Mouse (Mus musculus): Measurements from ENCODE around the gene Gtf2e1. TPM values are rescaled to one million over a fixed set of nuclear protein-coding genes. Genes with fewer than 3 reads are reported as not detected.

The Gtf2e1 gene
- polyA plus RNA-seq, 1 experiment from 2014 or later: 31.9 TPM

DNA sequence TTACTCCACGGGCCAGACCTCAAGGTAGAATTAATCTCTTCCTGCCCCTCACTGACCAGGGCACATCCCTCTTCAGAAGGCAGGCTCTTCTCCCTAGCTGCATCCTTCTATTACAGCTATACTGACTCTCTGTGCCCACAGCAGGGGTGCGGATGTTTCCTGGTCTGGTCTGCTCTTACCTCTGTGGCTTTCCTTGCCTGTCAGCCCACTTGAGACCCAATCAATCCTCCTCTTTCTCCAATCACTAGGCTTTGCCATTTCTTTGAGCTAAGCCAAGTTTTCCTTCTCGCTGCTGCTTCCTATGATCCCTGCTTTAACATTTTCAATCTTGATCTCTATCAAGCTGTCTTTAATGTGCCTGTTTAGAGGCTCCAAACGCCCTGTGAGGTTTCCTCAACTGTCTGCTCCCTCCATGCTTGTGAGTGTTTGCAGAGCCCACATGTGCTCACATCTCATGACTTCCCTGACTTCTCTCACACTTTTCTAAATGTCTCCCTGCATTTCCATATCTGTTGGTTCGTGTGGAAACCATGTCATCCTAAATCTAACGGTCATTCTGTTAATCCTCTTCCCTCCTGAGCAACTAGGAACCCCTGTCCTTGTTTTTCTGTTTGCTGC, 23.1 kb downstream of the Gtf2e1 start:
- H3K4me3 ChIP-seq (ENCODE audit: low read depth, low read length): no peak overlapping the region
- 83% methylated on average over 6 of the region's 6 CpGs for WGBS
- no peak overlapping the region for H3K4me2 ChIP-seq (ENCODE audit: low read length)
- H3K9ac ChIP-seq (ENCODE audit: low read depth, low read length): no peak overlapping the region
- no peak overlapping the region for H3K27ac ChIP-seq (ENCODE audit: low read length)
- H3K36me3 ChIP-seq (ENCODE audit: control insufficient read depth, insufficient read depth, low read length): peaks cover 13% of the 10 kb centered on the region; the same call in 1 of the 2 replicates
- no peaks in the 10 kb centered on the region for H3K4me1 ChIP-seq (ENCODE audit: control insufficient read depth, insufficient read depth, low read length)
- H3K27me3 ChIP-seq (ENCODE audit: control insufficient read depth, insufficient read depth, low read depth, low read length): no peaks in the 10 kb centered on the region
- no peak for ATAC-seq
- H3K9me3 ChIP-seq (replicated peaks; ENCODE audit: control insufficient read depth, low read length, poor library complexity, severe bottlenecking): no peaks in the 10 kb centered on the region

DNA sequence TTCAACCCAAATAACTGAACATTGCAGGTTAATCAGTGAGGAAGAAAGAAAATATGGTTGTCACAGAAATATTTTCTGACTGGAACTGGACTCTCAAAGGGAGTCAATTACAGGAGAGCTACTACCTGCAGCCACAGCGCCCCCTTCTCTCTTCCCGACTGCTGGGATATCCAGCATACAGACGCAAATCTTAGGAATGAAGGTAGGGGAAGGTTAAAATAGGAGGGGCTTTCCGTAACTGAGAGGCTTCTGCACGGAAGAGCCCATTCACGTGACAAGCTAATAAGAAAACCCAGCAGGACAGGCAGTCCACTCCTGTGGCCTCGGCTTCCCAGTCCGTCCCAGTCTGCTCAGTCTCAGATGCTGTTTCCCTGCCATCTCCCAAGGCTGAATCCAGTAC, 24.9 kb downstream of the Gtf2e1 start:
- ATAC-seq: no peak
- Histone ChIP-seq H3K4me2 (ENCODE audit: low read length) (no peak overlapping the region), H3K9me3 (replicated peaks; ENCODE audit: control insufficient read depth, low read length, poor library complexity, severe bottlenecking) (no peaks in the 10 kb centered on the region), H3K36me3 (ENCODE audit: control insufficient read depth, insufficient read depth, low read length) (peaks cover 11% of the 10 kb centered on the region), H3K4me1 (ENCODE audit: control insufficient read depth, insufficient read depth, low read length) (no peaks in the 10 kb centered on the region), H3K9ac (ENCODE audit: low read depth, low read length) (no peak overlapping the region), H3K4me3 (ENCODE audit: low read depth, low read length) (no peak overlapping the region), H3K27me3 (ENCODE audit: control insufficient read depth, insufficient read depth, low read depth, low read length) (no peaks in the 10 kb centered on the region), H3K27ac (ENCODE audit: low read length) (no peak overlapping the region)
- WGBS: 81% methylated on average over 8 of the region's 8 CpGs

- Histone ChIP-seq H3K9me3 (replicated peaks; ENCODE audit: control insufficient read depth, low read length, poor library complexity, severe bottlenecking) (no peaks in the 10 kb centered on the region), H3K4me1 (ENCODE audit: control insufficient read depth, insufficient read depth, low read length) (peaks cover 6% of the 10 kb centered on the region; the same call in 1 of the 2 replicates), H3K4me2 (ENCODE audit: low read length) (no peak overlapping the region), H3K27ac (ENCODE audit: low read length) (no peak overlapping the region), H3K4me3 (ENCODE audit: low read depth, low read length) (no peak overlapping the region), H3K9ac (ENCODE audit: low read depth, low read length) (no peak overlapping the region), H3K27me3 (ENCODE audit: control insufficient read depth, insufficient read depth, low read depth, low read length) (no peaks in the 10 kb centered on the region), H3K36me3 (ENCODE audit: control insufficient read depth, insufficient read depth, low read length) (peaks cover 10% of the 10 kb centered on the region)
- 96% methylated on average over 15 of the region's 15 CpGs for WGBS
- no peak for ATAC-seq
Measured at GRCm38 (mm10) chr16:37511489-37511888, 28.1 kb downstream of the Gtf2e1 start.

DNA sequence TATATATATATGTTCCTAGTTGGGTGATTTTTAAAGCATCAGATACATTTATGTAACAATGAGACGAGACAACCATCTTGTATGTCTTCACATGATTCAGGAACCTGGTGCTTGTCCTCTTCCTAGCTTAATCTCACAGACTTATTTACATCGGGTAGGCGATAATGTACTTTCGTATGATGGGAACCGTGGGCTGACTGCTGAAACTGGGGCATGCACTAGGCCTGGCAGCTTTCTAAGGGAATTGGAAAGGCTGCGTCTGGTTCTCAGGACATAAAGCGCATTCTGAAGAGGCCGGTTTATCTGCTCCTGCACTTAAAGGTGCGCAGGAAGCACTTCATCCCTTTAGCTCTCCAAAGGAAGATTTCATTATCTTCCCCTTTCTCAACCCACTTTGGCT, 32.8 kb downstream of the Gtf2e1 start:
- H3K9me3 ChIP-seq (replicated peaks; ENCODE audit: control insufficient read depth, low read length, poor library complexity, severe bottlenecking): no peaks in the 10 kb centered on the region
- 77% methylated on average over 9 of the region's 9 CpGs for WGBS
- H3K27me3 ChIP-seq (ENCODE audit: control insufficient read depth, insufficient read depth, low read depth, low read length): no peaks in the 10 kb centered on the region
- H3K36me3 ChIP-seq (ENCODE audit: control insufficient read depth, insufficient read depth, low read length): peaks cover 10% of the 10 kb centered on the region
- H3K27ac ChIP-seq (ENCODE audit: low read length): no peak overlapping the region
- no peak overlapping the region for H3K4me2 ChIP-seq (ENCODE audit: low read length)
- peaks cover 6% of the 10 kb centered on the region; the same call in 1 of the 2 replicates for H3K4me1 ChIP-seq (ENCODE audit: control insufficient read depth, insufficient read depth, low read length)
- no peak overlapping the region for H3K4me3 ChIP-seq (ENCODE audit: low read depth, low read length)
- H3K9ac ChIP-seq (ENCODE audit: low read depth, low read length): no peak overlapping the region
- ATAC-seq: peak; percentile 14; the same call in 1 of the 2 replicates

DNA sequence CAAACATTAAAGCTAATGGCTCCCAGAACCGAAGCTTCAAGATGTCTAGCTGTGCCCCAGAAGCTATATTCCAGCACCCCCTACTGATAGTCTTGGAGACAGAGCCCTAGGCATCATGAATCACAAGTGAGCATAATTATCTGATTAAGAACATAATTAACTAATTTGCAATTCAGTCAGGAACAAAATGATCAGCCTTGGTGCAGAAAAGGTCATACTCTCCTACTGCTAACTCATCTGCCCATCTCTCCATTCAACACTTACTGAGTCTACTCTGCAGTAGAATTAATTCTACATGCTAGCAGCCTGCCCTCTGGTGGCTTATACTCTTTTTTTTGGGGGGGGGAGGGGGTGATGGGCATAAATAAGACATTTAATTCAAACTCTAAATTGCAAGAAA, 35.1 kb downstream of the Gtf2e1 start:
- H3K27me3 ChIP-seq (ENCODE audit: control insufficient read depth, insufficient read depth, low read depth, low read length): no peaks in the 10 kb centered on the region

DNA sequence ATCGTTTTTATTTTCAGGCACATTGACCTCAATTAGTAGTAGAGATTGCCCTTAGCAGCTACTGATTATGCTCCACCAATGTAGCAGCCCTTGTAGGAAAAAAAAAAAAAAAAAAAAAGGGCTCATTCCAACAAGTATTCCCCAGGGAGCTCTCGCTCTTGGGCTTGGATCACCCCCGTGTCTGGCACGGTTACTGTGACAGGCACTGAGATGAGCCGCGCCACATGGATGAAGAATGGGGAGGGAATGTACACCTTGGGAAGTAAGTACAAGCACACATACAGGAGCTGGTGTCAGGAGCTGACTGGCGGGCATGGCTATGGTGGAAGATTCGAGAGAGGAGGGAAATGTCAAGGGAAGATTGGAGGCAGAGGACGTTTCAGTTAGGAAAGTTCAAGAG, 41.0 kb downstream of the Gtf2e1 start:
- ATAC-seq: no peak
- H3K9me3 ChIP-seq (replicated peaks; ENCODE audit: control insufficient read depth, low read length, poor library complexity, severe bottlenecking): no peaks in the 10 kb centered on the region
- no peak overlapping the region for H3K27ac ChIP-seq (ENCODE audit: low read length)
- H3K4me3 ChIP-seq (ENCODE audit: low read depth, low read length): no peak overlapping the region
- no peak overlapping the region for H3K9ac ChIP-seq (ENCODE audit: low read depth, low read length)
- WGBS: 81% methylated on average over 9 of the region's 9 CpGs
- no peaks in the 10 kb centered on the region for H3K27me3 ChIP-seq (ENCODE audit: control insufficient read depth, insufficient read depth, low read depth, low read length)
- H3K36me3 ChIP-seq (ENCODE audit: control insufficient read depth, insufficient read depth, low read length): no peaks in the 10 kb centered on the region
- no peaks in the 10 kb centered on the region for H3K4me1 ChIP-seq (ENCODE audit: control insufficient read depth, insufficient read depth, low read length)
- no peak overlapping the region for H3K4me2 ChIP-seq (ENCODE audit: low read length)

More for the DNA sequence above, 35.1 kb downstream of the Gtf2e1 start:
- Histone ChIP-seq H3K9me3 (replicated peaks; ENCODE audit: control insufficient read depth, low read length, poor library complexity, severe bottlenecking) (no peaks in the 10 kb centered on the region), H3K4me2 (ENCODE audit: low read length) (no peak overlapping the region), H3K9ac (ENCODE audit: low read depth, low read length) (no peak overlapping the region), H3K36me3 (ENCODE audit: control insufficient read depth, insufficient read depth, low read length) (no peaks in the 10 kb centered on the region), H3K4me3 (ENCODE audit: low read depth, low read length) (no peak overlapping the region), H3K4me1 (ENCODE audit: control insufficient read depth, insufficient read depth, low read length) (peaks cover 6% of the 10 kb centered on the region; the same call in 1 of the 2 replicates), H3K27ac (ENCODE audit: low read length) (no peak overlapping the region)
- WGBS: 50% methylated on average over 1 of the region's 1 CpGs
- no peak for ATAC-seq

DNA sequence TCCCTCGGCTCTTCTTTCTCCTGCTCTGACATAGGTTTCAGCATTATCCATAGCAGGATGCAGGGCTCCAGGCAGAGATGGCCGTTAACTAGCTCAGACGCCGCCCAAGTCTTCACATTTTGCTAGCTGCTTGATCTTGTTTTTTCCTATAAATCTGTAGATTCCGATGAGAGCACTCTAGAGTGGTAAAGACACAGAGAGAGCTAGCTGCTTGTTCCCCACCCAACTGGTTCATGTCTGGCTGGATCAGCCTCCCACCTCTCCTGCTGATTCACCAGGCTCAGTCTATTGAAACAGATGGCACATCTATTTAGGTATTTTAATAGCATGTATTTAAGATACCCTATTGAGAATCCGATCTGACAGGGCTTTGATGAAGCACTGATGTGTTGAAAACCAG, 44.6 kb downstream of the Gtf2e1 start:
- ATAC-seq: no peak
- H3K4me3 ChIP-seq (ENCODE audit: low read depth, low read length): no peak overlapping the region
- H3K4me2 ChIP-seq (ENCODE audit: low read length): no peak overlapping the region
- 77% methylated on average over 6 of the region's 6 CpGs for WGBS
- H3K9me3 ChIP-seq (replicated peaks; ENCODE audit: control insufficient read depth, low read length, poor library complexity, severe bottlenecking): no peaks in the 10 kb centered on the region
- no peaks in the 10 kb centered on the region for H3K27me3 ChIP-seq (ENCODE audit: control insufficient read depth, insufficient read depth, low read depth, low read length)
- H3K27ac ChIP-seq (ENCODE audit: low read length): no peak overlapping the region
- no peaks in the 10 kb centered on the region for H3K4me1 ChIP-seq (ENCODE audit: control insufficient read depth, insufficient read depth, low read length)
- no peaks in the 10 kb centered on the region for H3K36me3 ChIP-seq (ENCODE audit: control insufficient read depth, insufficient read depth, low read length)
- H3K9ac ChIP-seq (ENCODE audit: low read depth, low read length): no peak overlapping the region

GRCm38 (mm10) chr16:37486826-37487612, 52.6 kb downstream of the Gtf2e1 start:
- 16% methylated on average over 3 of the region's 3 CpGs for WGBS
- Histone ChIP-seq H3K4me2 (ENCODE audit: low read length) (no peak overlapping the region), H3K27me3 (ENCODE audit: control insufficient read depth, insufficient read depth, low read depth, low read length) (no peaks in the 10 kb centered on the region), H3K4me3 (ENCODE audit: low read depth, low read length) (no peak overlapping the region), H3K36me3 (ENCODE audit: control insufficient read depth, insufficient read depth, low read length) (no peaks in the 10 kb centered on the region), H3K9ac (ENCODE audit: low read depth, low read length) (no peak overlapping the region), H3K27ac (ENCODE audit: low read length) (no peak overlapping the region), H3K9me3 (replicated peaks; ENCODE audit: control insufficient read depth, low read length, poor library complexity, severe bottlenecking) (no peaks in the 10 kb centered on the region), H3K4me1 (ENCODE audit: control insufficient read depth, insufficient read depth, low read length) (peaks cover 6% of the 10 kb centered on the region)
- peak; percentile 90 for ATAC-seq
